Mouse (Mus musculus) neural tube, embryonic 13.5 days (tissue): ENCODE measurements at regions not wholly inside any gene's neighbourhood (a gene's known extent, or its start where the extent isn't known, plus 50 kb on each side); places are given as distances from the start of the nearest gene placed in this dataset.

ENCODE experiments used
- ATAC-seq: fragments of 200-750 bp; cut with Nextera tagmentation; 2 replicates; pipeline ENCODE4 v1.8.0; 2017; ENCODE audit warnings: low read depth, mild to moderate bottlenecking, moderate TSS enrichment, moderate library complexity
- H3K27ac ChIP-seq: fragments of 300-500 bp; sonication (generic); replicated peaks from 2 replicates; pipeline ENCODE4 v1.5.1; 2015; ENCODE audit warnings: moderate library complexity, mild to moderate bottlenecking, inconsistent platforms
- H3K27me3 ChIP-seq: fragments of 300-500 bp; sonication (generic); 2 replicates; pipeline ENCODE4 v1.6.1; 2015; ENCODE audit warnings: mild to moderate bottlenecking, inconsistent platforms
- H3K36me3 ChIP-seq: fragments of 300-500 bp; sonication (generic); 2 replicates; pipeline ENCODE4 v1.6.1; 2015; ENCODE audit warnings: mild to moderate bottlenecking, inconsistent platforms
- H3K4me1 ChIP-seq: fragments of 300-500 bp; sonication (generic); replicated peaks from 2 replicates; pipeline ENCODE4 v1.6.1; 2015; ENCODE audit warnings: inconsistent platforms
- H3K4me2 ChIP-seq: fragments of 300-500 bp; sonication (generic); 2 replicates; pipeline ENCODE4 v1.6.1; 2015; ENCODE audit warnings: inconsistent platforms, mild to moderate bottlenecking, moderate library complexity
- H3K4me3 ChIP-seq: fragments of 300-500 bp; sonication (generic); 2 replicates; pipeline ENCODE4 v1.5.1; 2015; ENCODE audit warnings: mild to moderate bottlenecking, inconsistent platforms
- H3K9ac ChIP-seq: fragments of 300-500 bp; sonication (generic); 2 replicates; pipeline ENCODE4 v1.6.1; 2015; ENCODE audit warnings: moderate library complexity, mild to moderate bottlenecking, inconsistent platforms
- H3K9me3 ChIP-seq: fragments of 300-500 bp; sonication (generic); 2 replicates; pipeline ENCODE4 v1.6.1; 2016; ENCODE audit warnings: inconsistent platforms
- WGBS: fragments of 180-500 bp; shearing (Covaris S2); methylation state at CpG from one replicate; pipeline ENCODE4 v1.1.7; 2015; 5-methylcytosine and 5-hydroxymethylcytosine counted together

DNA sequence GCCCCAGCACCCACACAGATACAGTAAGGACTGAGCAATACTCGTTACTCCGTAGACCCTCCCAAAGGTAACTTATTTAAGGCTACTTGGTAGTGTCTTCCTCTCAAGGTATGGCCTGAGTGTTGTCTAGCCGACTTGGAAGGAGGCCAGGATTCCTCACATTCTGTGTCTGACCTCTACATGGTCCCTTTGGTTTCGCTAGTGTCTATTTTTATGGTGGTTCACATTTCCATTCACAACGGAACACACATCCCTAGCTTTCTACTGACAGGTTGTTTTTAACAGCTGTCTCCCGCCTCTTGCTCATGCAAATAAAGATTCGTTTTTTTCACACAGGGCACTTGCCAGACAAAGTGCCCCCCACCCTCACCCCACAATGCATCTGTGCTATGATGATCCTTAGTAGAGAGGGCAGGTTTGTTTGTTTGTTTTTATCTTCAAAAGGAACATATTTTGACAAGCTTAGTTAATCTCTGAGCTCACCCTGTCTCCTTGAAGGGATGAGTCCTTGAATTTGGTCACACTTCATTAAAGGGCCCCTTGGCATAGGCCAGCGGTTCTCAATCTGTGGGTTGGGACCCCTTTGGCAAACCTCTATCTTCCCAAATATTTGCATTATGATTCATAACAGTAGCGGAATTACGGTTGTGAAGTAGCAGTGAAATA, 52.7 kb downstream of the Phlda1 start:
- no peaks in the 10 kb centered on the region for H3K27me3 ChIP-seq
- H3K4me3 ChIP-seq: no peak overlapping the region
- no peak overlapping the region for H3K4me2 ChIP-seq
- peak; percentile 47; the same call in 1 of the 2 replicates for ATAC-seq
- no peak overlapping the region for H3K9ac ChIP-seq
- WGBS: 52% methylated on average over 10 of the region's 10 CpGs
- H3K4me1 ChIP-seq: peaks cover 23% of the 10 kb centered on the region
- no peaks in the 10 kb centered on the region for H3K36me3 ChIP-seq
- no peak overlapping the region for H3K27ac ChIP-seq
- no peaks in the 10 kb centered on the region for H3K9me3 ChIP-seq

DNA sequence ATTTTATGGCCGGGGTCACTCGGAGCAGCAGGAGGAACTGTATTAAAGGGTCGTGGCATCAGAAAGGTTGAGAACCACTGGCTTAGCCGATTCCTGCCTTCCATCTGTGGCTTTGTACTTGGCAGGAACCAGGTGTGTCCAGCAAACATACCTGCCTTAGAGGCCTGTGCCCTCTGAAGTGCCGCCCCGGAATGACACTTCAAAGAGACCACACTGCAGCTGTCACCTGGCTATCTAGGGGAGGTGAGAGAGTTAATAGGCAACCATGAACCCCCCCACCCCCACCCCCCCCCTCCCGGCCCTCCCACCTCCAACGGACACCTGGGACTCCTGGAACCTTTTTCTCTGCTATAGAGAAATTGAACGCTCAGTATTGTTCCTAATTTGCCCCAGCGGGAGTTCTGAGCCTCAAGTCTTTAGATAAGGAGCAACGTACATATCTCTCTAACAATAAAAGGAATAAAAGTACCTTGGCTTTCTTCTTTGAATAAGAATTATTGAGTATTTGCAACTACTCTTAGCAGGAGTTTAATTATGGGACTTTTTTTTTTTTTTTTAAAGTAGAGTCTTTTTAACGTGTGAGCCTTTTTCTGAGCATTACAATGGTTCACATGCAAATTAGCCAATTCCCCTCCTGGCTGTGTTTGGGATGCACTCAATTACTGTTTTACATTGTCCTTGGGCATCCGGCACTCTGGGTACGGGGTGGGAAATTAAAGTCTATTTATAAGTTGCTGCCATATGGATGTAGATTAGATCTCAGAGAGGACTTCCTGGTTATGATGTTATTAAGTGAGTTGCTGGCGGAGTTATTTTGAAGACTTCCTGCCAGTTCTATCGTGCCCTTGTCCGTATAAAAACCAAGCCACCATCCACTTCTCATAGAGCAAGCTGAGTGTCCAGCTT, 53.5 kb downstream of the Phlda1 start:
- WGBS: 49% methylated on average over 17 of the region's 17 CpGs
- no peak for ATAC-seq
- H3K9ac ChIP-seq: no peak overlapping the region

DNA sequence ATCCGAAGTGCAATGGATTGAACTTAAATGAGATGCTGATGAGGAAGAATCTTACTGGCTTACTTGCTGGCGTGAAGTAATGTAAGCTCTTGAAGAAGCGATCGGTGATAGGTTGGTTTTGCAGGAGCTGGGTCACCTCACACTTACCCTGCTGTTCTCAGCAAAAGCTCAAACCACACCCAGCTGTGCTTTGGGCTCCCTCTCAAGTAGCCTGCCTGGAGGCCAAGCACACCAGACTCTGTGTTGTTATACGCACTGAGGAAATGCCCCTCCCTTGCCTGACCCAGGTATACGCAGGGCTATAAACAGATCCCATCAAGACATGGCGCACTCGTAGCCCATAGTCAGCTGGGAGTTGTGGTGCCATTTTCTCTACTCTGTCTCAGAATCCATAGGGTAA, 56.5 kb downstream of the Phlda1 start:
- Histone ChIP-seq H3K4me2 (no peak overlapping the region), H3K4me1 (peaks cover 25% of the 10 kb centered on the region), H3K27ac (no peak overlapping the region), H3K9ac (no peak overlapping the region), H3K36me3 (no peaks in the 10 kb centered on the region), H3K9me3 (no peaks in the 10 kb centered on the region), H3K4me3 (no peak overlapping the region), H3K27me3 (no peaks in the 10 kb centered on the region)
- WGBS: 82% methylated on average over 8 of the region's 8 CpGs
- ATAC-seq: no peak

More for the DNA sequence above, 53.5 kb downstream of the Phlda1 start:
- Histone ChIP-seq H3K4me2 (no peak overlapping the region), H3K27ac (no peak overlapping the region), H3K4me3 (no peak overlapping the region), H3K27me3 (no peaks in the 10 kb centered on the region), H3K9me3 (no peaks in the 10 kb centered on the region), H3K36me3 (no peaks in the 10 kb centered on the region), H3K4me1 (peaks cover 23% of the 10 kb centered on the region)

DNA sequence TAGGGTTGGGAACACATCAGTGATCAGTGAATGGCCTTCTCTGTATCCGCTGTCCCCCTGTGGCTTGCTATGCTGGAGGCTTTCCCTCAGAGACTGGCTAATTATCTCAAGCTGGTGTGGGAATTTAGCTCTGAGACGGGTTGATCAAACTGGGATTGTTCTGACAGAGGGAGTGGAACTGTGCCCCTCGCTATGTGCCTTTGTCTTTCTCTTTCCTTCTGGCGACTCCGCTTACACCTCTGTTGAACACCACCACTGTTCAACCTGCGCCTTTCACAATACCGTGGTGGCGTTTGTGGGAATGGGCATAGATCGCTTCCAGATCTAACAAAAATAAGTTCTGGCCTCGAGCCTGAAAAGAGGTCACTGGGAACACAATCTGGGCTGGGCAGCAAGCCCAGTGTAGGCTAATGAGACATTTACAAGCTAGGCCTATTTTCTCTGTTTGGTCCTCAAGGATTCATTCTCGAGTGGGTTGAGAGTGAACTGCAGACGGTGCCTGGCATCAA, 60.8 kb downstream of the Phlda1 start:
- H3K36me3 ChIP-seq: no peaks in the 10 kb centered on the region
- H3K27ac ChIP-seq: peak overlapping the region; percentile 35
- ATAC-seq: peak; percentile 79
- H3K27me3 ChIP-seq: no peaks in the 10 kb centered on the region
- H3K4me3 ChIP-seq: no peak overlapping the region
- H3K9me3 ChIP-seq: no peaks in the 10 kb centered on the region
- 0 out of 2 replicates have a peak, but pooled peaks cover 3% of the 10 kb centered on the region for H3K4me1 ChIP-seq
- no peak overlapping the region for H3K4me2 ChIP-seq
- no peak overlapping the region for H3K9ac ChIP-seq
- WGBS: 65% methylated on average over 12 of the region's 12 CpGs

DNA sequence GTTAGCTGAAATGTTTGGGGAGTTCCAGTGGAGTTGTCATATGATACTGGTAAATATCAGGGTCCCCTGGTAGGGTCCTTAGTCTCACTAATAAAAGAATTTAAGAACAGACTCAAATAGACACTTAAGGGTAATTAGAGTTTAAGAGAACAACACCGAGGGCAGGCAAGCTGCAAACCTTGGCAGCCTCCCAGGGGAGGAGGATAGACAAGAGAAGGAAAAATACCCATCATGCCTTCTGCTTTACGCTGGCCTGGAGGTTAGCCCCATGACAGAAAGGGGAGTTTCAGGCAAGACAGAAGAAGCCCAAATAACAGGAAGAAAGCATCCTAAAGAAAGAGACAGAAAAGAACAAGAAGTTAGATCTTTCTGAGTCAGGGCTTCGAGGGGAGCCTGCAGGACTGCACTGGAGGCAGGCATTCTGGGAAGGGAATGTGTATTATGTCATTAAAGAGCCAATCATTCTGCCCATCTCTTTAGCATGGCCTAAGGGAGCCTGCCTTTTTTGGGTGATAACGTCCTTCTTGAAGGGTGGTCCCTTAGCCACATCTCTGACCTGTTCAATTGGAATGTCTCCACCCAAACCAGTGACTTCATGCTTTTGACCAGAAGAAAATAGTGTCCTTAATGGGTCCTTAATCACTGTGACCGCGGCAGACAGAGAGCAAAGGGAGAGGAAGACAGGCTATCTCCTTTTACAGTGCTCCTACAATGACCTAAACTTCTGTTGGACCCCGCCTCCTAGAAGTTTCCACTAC, 64.6 kb downstream of the Phlda1 start:
- no peak for ATAC-seq
- Histone ChIP-seq H3K4me2 (no peak overlapping the region), H3K27me3 (no peaks in the 10 kb centered on the region), H3K4me1 (0 out of 2 replicates have a peak, but pooled peaks cover 3% of the 10 kb centered on the region), H3K4me3 (no peak overlapping the region), H3K36me3 (no peaks in the 10 kb centered on the region), H3K9ac (no peak overlapping the region), H3K27ac (no peak overlapping the region), H3K9me3 (no peaks in the 10 kb centered on the region)
- WGBS: 34% methylated on average over 7 of the region's 7 CpGs

DNA sequence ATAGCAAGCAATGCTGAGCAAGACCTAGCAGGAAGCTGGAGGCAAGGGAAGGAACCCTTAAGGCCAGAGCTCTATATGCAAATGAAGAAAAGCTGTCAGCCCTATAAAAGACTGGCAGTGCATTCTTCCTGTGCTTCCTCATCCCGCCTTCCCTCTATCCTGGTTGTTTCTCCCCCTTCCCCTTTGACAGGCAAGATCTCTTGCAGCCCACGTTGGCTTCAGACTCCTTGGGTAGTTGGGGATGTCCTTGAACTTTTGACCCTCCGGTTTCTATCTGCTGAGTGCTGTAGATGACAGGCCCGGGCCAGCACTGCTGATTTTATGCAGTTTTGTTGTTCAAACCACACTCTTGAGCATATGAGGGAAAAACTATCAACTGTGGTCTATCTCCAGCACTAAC, 68.1 kb downstream of the Phlda1 start:
- WGBS: 74% methylated on average over 4 of the region's 4 CpGs
- H3K27ac ChIP-seq: no peak overlapping the region
- H3K4me3 ChIP-seq: no peak overlapping the region
- H3K36me3 ChIP-seq: no peaks in the 10 kb centered on the region
- no peak overlapping the region for H3K9ac ChIP-seq
- H3K4me2 ChIP-seq: no peak overlapping the region
- no peaks in the 10 kb centered on the region for H3K9me3 ChIP-seq
- ATAC-seq: no peak
- H3K4me1 ChIP-seq: no peaks in the 10 kb centered on the region; the same call in 1 of the 2 replicates
- H3K27me3 ChIP-seq: no peaks in the 10 kb centered on the region

DNA sequence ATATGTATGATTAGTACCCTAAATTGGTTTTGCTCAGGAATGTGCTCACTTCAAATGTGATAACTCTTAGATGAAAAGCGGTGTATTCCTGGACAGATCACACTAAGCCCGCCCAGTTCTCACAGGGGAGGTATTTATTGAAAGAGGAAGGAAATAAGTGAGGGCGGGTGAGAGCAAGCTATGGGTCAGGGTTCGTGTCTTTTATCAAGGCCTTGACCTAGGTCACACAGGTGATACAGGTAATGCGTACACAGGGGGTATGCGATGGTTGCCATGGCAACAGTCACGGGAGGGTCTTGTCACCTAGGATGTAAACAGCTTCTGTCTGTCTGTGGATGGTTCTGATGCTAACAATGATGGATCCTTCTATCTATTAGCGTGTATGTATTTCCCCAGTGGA, 68.7 kb downstream of the Phlda1 start:
- WGBS: 89% methylated on average over 8 of the region's 8 CpGs
- Histone ChIP-seq H3K4me1 (no peaks in the 10 kb centered on the region; the same call in 1 of the 2 replicates), H3K27ac (no peak overlapping the region), H3K36me3 (no peaks in the 10 kb centered on the region), H3K9ac (no peak overlapping the region), H3K4me2 (no peak overlapping the region), H3K9me3 (no peaks in the 10 kb centered on the region), H3K27me3 (no peaks in the 10 kb centered on the region), H3K4me3 (no peak overlapping the region)
- no peak for ATAC-seq

DNA sequence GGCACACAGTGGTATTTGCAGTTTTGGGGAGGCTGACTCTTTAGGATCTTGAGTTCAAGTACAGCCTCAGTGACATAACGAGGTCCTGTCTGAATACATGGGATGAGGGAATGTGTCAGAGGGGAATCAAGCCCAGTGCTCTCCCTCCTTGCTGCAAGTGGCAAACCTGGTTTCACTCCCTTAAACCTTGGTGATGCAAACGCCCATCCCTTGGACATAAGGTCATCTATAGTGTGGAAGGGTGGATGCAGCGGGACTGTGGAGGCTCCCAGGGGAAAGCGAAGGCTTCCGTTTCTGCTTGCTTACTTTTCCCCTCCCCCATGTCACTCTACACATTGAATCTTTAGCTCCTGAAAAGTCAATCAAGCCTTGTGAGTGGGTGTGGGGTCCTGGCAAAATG, 69.2 kb downstream of the Phlda1 start:
- whole genome bisulfite sequencing: 83% methylated on average over 5 of the region's 5 CpGs
- no peak for ATAC-seq
- no peaks in the 10 kb centered on the region; the same call in 1 of the 2 replicates for H3K4me1 ChIP-seq
- no peaks in the 10 kb centered on the region for H3K27me3 ChIP-seq
- H3K36me3 ChIP-seq: no peaks in the 10 kb centered on the region
- no peak overlapping the region for H3K4me2 ChIP-seq
- no peak overlapping the region for H3K4me3 ChIP-seq
- H3K9me3 ChIP-seq: no peaks in the 10 kb centered on the region
- no peak overlapping the region for H3K9ac ChIP-seq
- no peak overlapping the region for H3K27ac ChIP-seq

DNA sequence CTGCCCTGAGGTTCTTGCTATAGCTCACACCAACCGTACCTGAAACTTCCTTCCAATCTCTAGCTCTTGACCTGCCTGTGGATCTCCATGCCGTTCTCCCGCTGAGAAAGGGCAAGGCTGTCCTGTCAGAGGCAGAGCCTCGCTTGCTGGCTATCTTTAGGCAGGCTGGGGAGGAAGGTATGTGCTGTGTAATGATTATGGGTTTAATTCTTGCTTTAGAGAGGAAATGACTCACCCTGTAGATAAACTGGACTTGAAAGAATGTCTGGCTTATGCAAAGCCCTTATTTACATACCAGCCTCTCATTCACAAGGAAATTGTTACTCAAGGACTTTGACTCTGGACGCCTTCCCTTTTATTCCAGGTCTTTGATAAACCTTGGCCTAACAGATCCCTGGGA, 69.8 kb downstream of the Phlda1 start:
- no peak for ATAC-seq

DNA sequence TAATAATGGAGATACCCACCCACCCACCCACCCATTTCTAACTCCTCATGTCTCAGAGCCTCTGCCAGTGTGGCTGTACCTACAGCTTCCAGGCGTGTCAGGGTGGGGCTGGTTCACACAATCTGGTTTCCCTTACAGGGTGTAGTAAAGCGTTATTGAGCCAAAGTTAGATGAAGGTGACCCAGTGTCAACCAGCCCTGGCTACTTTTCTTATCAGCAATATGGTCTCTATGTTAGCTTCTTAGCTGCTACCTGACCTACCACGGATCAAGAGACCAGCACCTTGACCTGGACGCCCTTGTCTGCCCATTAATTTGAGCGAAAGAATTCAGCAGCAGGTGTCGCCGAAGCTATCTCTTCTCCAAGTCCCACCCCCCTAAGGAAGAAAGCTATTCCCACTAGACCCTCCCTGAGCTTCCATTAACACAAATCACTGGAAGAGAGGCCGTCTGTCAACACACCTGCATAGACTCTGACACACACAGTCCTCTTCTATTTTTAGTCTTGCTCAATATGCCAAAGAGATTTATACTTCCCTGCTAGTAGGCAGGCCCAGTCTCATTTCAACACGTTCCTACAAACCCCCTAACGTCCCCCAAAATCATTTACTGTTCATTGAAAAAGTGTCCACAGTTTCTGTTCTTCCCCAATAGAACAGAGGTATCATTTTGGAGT, 70.4 kb downstream of the Phlda1 start:
- no peak for ATAC-seq
- H3K36me3 ChIP-seq: no peaks in the 10 kb centered on the region
- no peak overlapping the region for H3K4me3 ChIP-seq
- no peaks in the 10 kb centered on the region for H3K9me3 ChIP-seq
- H3K4me2 ChIP-seq: no peak overlapping the region
- no peaks in the 10 kb centered on the region; the same call in 1 of the 2 replicates for H3K4me1 ChIP-seq
- no peak overlapping the region for H3K27ac ChIP-seq
- 80% methylated on average over 10 of the region's 10 CpGs for WGBS
- H3K27me3 ChIP-seq: no peaks in the 10 kb centered on the region
- no peak overlapping the region for H3K9ac ChIP-seq

More for the DNA sequence above, 69.8 kb downstream of the Phlda1 start:
- Histone ChIP-seq H3K27me3 (no peaks in the 10 kb centered on the region), H3K4me3 (no peak overlapping the region), H3K4me1 (no peaks in the 10 kb centered on the region; the same call in 1 of the 2 replicates), H3K27ac (no peak overlapping the region), H3K36me3 (no peaks in the 10 kb centered on the region), H3K9ac (no peak overlapping the region), H3K4me2 (no peak overlapping the region), H3K9me3 (no peaks in the 10 kb centered on the region)
- WGBS: 80% methylated on average over 5 of the region's 5 CpGs

DNA sequence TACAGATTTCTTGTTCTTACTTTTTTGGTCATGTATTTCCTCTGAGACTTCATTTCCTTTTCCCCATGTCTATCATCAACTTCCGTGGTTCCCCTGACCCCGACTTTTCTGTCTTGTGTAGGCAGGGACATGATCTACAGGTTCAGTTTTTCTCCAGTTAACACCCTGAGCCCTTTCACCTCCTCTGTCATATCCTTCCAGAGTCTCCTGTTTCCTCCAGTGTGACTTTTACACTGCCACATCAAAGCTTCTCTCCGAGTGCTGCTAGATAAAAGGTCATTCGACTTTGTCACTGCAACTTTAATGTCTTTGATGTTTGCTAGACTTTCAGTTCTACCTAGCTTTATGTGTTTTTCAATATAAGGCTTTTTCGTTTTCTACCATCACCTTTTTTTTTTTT, 72.5 kb downstream of the Phlda1 start:
- H3K9ac ChIP-seq: no peak overlapping the region
- no peak for ATAC-seq
- H3K27me3 ChIP-seq: no peaks in the 10 kb centered on the region
- H3K27ac ChIP-seq: no peak overlapping the region
- H3K36me3 ChIP-seq: no peaks in the 10 kb centered on the region
- no peaks in the 10 kb centered on the region; the same call in 1 of the 2 replicates for H3K4me1 ChIP-seq
- H3K9me3 ChIP-seq: no peaks in the 10 kb centered on the region
- WGBS: 64% methylated on average over 5 of the region's 5 CpGs
- H3K4me2 ChIP-seq: no peak overlapping the region
- no peak overlapping the region for H3K4me3 ChIP-seq
